Mouse (Mus musculus) liver, embryonic 12.5 days (tissue): ENCODE data around the gene Faf1. TPM values are rescaled to one million over a fixed set of nuclear protein-coding genes. Genes with fewer than 3 reads are reported as not detected.

ENCODE experiments used
- ATAC-seq: fragments of 200-750 bp; cut with Nextera tagmentation; 2 replicates; pipeline ENCODE4 v1.8.0; 2017; ENCODE audit warnings: moderate number of reproducible peaks, mild to moderate bottlenecking, moderate library complexity
- H3K27ac ChIP-seq: fragments of 300-500 bp; sonication (generic); 2 replicates; pipeline ENCODE4 v1.5.1; 2016; ENCODE audit warnings: mild to moderate bottlenecking
- H3K27me3 ChIP-seq: fragments of 300-500 bp; sonication (generic); replicated peaks from 2 replicates; pipeline ENCODE4 v1.6.1; 2016; ENCODE audit warnings: mild to moderate bottlenecking, moderate library complexity
- H3K36me3 ChIP-seq: fragments of 300-500 bp; sonication (generic); 2 replicates; pipeline ENCODE4 v1.6.1; 2016; ENCODE audit warnings: mild to moderate bottlenecking, moderate library complexity
- H3K4me1 ChIP-seq: fragments of 300-500 bp; sonication (generic); 2 replicates; pipeline ENCODE4 v1.6.1; 2016
- H3K4me2 ChIP-seq: fragments of 300-500 bp; sonication (generic); 2 replicates; pipeline ENCODE4 v1.6.1; 2016; ENCODE audit warnings: mild to moderate bottlenecking, moderate library complexity
- H3K4me3 ChIP-seq: fragments of 300-500 bp; sonication (generic); 2 replicates; pipeline ENCODE4 v1.5.1; 2016; ENCODE audit warnings: mild to moderate bottlenecking, moderate library complexity
- H3K9ac ChIP-seq: fragments of 300-500 bp; sonication (generic); 2 replicates; pipeline ENCODE4 v1.6.1; 2016; ENCODE audit warnings: mild to moderate bottlenecking, moderate library complexity
- H3K9me3 ChIP-seq: fragments of 300-500 bp; sonication (generic); replicated peaks from 2 replicates; pipeline ENCODE4 v1.6.1; 2016; ENCODE audit warnings: mild to moderate bottlenecking, moderate library complexity
- WGBS: fragments of 180-500 bp; shearing (Covaris S2); methylation state at CpG from one replicate; pipeline ENCODE4 v1.1.7; 2016; ENCODE audit not compliant: insufficient replicate concordance; 5-methylcytosine and 5-hydroxymethylcytosine counted together
- polyA plus RNA-seq: library from polyadenylated mRNA; unstranded; fragments of >200 nt; fragmentation: Nextera tagmentation; extraction: Ambion mirVana; gene quantifications from 2 replicates; pipeline ENCODE4 v1.2.1, GENCODE M21; 2016

Faf1 gene
- polyA plus RNA-seq, 1 experiment from 2014 or later: 31.4 TPM

DNA sequence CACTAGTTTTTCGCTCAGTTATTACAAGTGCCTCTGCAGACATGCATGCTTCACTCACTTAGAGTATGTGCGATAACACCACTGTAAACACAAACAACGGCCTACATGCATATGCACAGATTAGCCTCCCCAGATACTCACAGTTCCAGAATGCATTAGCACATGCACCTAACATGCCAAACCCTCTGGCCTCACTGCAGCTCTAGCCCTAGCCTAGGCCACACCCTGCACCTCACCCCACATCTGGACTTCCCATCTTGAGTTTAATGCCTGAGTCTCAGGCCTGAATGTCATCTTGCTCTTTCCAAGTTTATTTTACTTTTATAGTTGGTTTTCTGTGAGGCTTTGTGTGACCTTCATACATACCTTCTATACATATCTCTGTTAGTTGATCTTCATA lies 272.9 kb downstream of the Faf1 start:
- ATAC-seq: peak; percentile 75
- Histone ChIP-seq H3K9me3 (no peaks in the 10 kb centered on the region), H3K9ac (no peak overlapping the region), H3K36me3 (0 out of 2 replicates have a peak, but pooled peaks cover 3% of the 10 kb centered on the region), H3K4me1 (peaks cover 12% of the 10 kb centered on the region), H3K27me3 (no peaks in the 10 kb centered on the region), H3K27ac (no peak overlapping the region), H3K4me3 (no peak overlapping the region), H3K4me2 (no peak overlapping the region)
- 85% methylated on average over 3 of the region's 3 CpGs for WGBS

DNA sequence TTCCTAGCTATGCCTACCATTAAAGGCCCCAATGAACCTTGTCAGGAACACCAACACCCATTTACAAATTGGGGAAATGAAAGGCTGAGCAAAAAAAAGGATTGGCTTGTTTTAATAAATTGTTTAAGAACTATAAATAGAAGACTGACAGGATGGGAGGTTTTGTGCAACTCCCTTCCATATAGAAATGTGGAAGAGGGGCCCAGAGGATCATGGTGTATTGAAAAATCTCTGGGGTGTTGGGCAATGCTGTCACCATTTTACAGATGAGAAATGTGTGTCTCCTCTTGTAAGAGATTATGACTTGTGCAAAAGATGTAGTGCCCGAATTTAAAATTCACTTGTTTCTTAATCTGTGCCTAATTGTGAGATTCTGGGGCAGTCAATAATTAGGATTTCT lies 277.1 kb downstream of the Faf1 start:
- Histone ChIP-seq H3K27me3 (no peaks in the 10 kb centered on the region), H3K9ac (no peak overlapping the region), H3K9me3 (no peaks in the 10 kb centered on the region), H3K4me2 (no peak overlapping the region), H3K4me3 (no peak overlapping the region), H3K36me3 (no peaks in the 10 kb centered on the region), H3K4me1 (peaks cover 12% of the 10 kb centered on the region), H3K27ac (no peak overlapping the region)
- WGBS: 63% methylated on average over 1 of the region's 1 CpGs
- no peak for ATAC-seq

GRCm38 (mm10) chr4:109960201-109960935 lies 284.0 kb downstream of the Faf1 start:
- WGBS: 67% methylated on average over 5 of the region's 5 CpGs
- Histone ChIP-seq H3K4me2 (no peak overlapping the region), H3K9me3 (no peaks in the 10 kb centered on the region), H3K36me3 (peaks cover 17% of the 10 kb centered on the region; the same call in 1 of the 2 replicates), H3K4me1 (peaks cover 4% of the 10 kb centered on the region), H3K4me3 (no peak overlapping the region), H3K27me3 (no peaks in the 10 kb centered on the region), H3K9ac (no peak overlapping the region), H3K27ac (no peak overlapping the region)
- no peak for ATAC-seq

DNA sequence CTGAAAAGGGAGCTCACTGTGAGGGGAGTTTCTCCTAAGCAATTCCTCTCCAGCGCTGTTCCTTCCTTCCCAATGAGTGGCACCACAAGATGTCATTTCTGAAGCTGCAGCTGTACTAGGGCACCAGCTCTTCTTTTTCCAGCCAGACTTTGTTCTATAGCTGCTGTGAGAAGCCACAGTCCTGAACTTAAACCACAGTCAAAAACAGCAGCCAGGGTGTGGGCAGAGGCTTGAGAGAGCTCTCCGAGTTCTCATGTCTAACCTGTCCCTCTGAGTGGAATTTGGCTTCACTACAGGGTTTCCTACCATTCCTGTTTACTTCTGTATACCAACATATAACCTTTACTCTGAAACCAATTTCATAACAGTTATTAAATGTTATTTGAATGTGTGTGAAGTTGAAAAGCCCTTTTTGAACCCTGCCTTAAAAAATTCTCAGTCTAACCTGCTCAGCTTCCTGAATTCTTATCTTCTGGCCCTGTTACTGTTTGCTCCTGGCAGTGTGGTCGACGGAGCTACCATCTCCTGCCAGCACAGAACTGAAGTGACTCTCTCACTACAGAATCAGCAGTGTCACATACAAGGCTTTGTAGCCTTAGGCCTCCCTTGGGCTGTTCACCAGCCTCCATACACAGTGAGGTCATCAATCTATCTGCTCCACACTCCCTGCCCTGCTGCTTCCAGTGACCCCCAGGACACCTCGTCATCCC lies 287.3 kb downstream of the Faf1 start:
- Histone ChIP-seq H3K9ac (no peak overlapping the region), H3K36me3 (peaks cover 17% of the 10 kb centered on the region; the same call in 1 of the 2 replicates), H3K27me3 (no peaks in the 10 kb centered on the region), H3K4me1 (peaks cover 8% of the 10 kb centered on the region), H3K4me3 (no peak overlapping the region), H3K27ac (no peak overlapping the region), H3K4me2 (no peak overlapping the region), H3K9me3 (no peaks in the 10 kb centered on the region)
- ATAC-seq: no peak
- 68% methylated on average over 5 of the region's 5 CpGs for WGBS

- 69% methylated on average over 5 of the region's 5 CpGs for WGBS
- Histone ChIP-seq H3K9me3 (no peaks in the 10 kb centered on the region), H3K4me1 (peaks cover 8% of the 10 kb centered on the region), H3K9ac (no peak overlapping the region), H3K27me3 (peaks cover 48% of the 10 kb centered on the region), H3K4me3 (no peak overlapping the region), H3K27ac (no peak overlapping the region), H3K4me2 (no peak overlapping the region), H3K36me3 (no peaks in the 10 kb centered on the region; the same call in 1 of the 2 replicates)
- no peak for ATAC-seq
These were observed 293.2 kb downstream of the Faf1 start for GRCm38 (mm10) chr4:109969561-109969960.

DNA sequence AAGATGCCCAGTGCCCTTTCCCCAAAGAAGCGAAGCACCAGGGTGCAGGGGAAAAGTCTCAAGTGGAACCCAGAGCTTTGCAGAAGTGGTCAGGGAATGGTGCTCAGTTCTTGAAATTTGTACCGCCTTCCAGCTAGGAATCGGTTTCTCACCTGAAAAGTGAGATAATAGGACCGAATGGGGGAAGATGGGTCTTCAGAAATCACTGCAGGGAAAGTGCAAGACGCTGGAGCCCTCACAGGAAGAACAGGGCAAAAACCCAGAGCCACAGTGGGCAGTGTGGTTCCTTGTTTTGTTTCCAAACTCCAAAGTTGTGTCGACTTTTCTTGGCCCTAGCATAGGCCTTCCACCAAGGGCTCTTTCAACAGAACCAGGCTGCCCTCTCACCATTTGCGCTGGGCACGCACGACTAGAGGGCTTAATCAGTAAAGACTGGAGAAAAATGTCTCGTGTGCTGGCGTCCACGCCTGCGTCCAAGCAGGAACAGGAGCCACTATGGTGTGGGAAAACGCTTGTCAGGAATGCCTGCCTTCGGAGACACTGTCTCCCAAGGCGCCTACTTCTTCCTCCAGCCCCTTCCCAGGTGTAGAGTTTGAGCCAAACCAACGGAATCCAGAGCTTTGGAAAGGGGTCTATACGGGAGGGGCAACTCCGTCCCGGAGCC lies 297.7 kb downstream of the Faf1 start:
- Histone ChIP-seq H3K4me2 (no peak overlapping the region), H3K4me3 (no peak overlapping the region), H3K4me1 (peaks cover 14% of the 10 kb centered on the region), H3K9me3 (no peaks in the 10 kb centered on the region), H3K27ac (no peak overlapping the region), H3K9ac (no peak overlapping the region), H3K36me3 (no peaks in the 10 kb centered on the region), H3K27me3 (peaks cover 94% of the 10 kb centered on the region)
- 4% methylated on average over 20 of the region's 20 CpGs for WGBS
- ATAC-seq: no peak

- no peak overlapping the region for H3K4me3 ChIP-seq
- no peak overlapping the region for H3K9ac ChIP-seq
- no peak for ATAC-seq
- H3K4me1 ChIP-seq: peaks cover 16% of the 10 kb centered on the region
- no peaks in the 10 kb centered on the region for H3K36me3 ChIP-seq
- H3K4me2 ChIP-seq: no peak overlapping the region
- H3K27me3 ChIP-seq: peaks cover 96% of the 10 kb centered on the region
- H3K9me3 ChIP-seq: no peaks in the 10 kb centered on the region
- no peak overlapping the region for H3K27ac ChIP-seq
- WGBS: 4% methylated on average over 33 of the region's 33 CpGs
These were observed 298.4 kb downstream of the Faf1 start for GRCm38 (mm10) chr4:109974655-109975380.

DNA sequence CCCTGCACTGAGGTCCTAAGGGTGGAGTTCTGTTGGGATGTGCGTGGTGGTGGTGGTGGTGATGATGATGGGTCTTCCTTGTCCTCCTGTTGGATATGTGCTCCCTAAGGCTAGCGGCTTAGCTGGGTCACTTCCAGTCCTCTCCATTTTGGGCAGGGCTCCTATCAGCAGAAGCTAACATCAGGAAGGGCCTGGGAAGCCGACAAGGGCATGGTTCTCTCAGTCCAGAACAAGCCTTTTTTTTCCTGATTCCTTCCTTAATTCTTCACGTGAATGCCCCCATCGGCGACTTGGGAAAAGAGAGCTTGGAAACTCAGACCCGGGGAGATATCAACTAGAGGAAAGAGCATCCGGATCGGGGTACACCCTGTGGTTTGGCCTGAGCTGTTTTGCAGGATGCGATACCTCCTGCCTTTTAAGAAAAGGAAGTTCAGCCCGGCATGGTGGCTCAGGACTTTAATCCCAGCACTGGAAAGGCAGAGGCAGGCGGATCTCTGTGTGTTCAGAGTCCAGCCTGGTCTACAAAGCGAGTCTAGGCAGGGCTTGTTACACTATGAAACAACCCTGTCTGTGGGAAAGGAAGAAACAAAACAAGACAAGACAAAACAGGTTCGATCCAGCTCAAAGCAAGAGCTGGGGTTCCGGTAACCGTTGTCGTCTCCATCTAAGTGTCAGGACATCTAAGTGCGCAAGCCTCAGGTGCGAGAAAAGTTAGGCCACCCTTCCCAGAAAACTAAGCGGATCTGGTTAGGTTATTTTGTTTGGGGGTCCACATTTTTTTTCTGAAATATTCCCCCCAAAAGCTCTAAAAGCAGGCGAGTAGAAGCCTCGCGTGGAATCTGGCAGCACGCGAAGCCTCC lies 299.2 kb downstream of the Faf1 start:
- Histone ChIP-seq H3K27me3 (peaks cover 97% of the 10 kb centered on the region), H3K4me2 (no peak overlapping the region), H3K4me1 (peaks cover 19% of the 10 kb centered on the region), H3K4me3 (no peak overlapping the region), H3K27ac (no peak overlapping the region), H3K9ac (no peak overlapping the region), H3K36me3 (no peaks in the 10 kb centered on the region), H3K9me3 (no peaks in the 10 kb centered on the region)
- 8% methylated on average over 25 of the region's 25 CpGs for WGBS
- ATAC-seq: no peak

DNA sequence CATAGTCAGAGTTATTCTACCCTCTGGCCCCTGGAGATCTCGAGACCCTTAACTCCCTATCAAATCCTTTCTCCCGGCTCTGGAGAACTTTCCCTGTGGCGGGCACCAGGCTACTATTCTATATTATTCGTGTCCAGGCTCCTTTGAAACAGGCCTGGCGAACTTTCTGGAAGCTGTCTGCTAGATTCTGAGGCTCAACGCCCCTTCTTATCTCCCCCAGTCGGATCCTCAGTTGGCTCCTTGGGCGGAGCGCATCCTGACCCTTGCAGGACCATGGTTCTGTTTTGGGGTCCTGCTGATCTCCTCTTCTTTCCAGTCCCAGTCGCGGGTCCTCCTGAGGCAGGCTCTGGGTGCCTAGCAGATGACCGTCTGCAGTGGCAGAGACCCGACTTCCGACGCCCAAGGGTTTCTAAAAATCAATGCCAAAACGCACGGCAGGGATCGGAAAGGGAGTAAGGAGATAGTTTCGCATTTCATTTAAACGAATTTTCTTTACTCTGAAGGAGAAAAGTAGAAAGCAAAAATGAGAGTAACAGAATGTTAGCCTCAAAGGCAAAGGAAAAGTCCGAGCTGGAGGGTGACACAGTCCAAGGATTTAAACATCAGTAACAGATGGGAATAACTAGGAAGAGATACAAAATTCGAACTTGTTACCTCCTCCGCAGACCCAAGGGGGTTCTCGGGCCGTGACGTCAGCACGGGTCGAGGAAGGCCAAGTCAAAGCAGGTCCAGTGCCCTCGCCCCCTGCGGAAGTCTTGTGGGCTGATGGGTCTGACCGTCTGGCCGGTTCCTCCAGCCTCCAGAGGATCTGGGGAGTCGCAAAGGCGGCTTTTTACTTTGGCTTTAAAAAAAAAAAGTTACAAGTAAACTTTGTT lies 300.1 kb downstream of the Faf1 start:
- Histone ChIP-seq H3K4me2 (no peak overlapping the region), H3K9ac (no peak overlapping the region), H3K36me3 (no peaks in the 10 kb centered on the region), H3K4me1 (peaks cover 19% of the 10 kb centered on the region), H3K9me3 (no peaks in the 10 kb centered on the region), H3K27ac (no peak overlapping the region), H3K4me3 (no peak overlapping the region), H3K27me3 (peaks cover 97% of the 10 kb centered on the region)
- 2% methylated on average over 34 of the region's 34 CpGs for WGBS
- ATAC-seq: no peak

DNA sequence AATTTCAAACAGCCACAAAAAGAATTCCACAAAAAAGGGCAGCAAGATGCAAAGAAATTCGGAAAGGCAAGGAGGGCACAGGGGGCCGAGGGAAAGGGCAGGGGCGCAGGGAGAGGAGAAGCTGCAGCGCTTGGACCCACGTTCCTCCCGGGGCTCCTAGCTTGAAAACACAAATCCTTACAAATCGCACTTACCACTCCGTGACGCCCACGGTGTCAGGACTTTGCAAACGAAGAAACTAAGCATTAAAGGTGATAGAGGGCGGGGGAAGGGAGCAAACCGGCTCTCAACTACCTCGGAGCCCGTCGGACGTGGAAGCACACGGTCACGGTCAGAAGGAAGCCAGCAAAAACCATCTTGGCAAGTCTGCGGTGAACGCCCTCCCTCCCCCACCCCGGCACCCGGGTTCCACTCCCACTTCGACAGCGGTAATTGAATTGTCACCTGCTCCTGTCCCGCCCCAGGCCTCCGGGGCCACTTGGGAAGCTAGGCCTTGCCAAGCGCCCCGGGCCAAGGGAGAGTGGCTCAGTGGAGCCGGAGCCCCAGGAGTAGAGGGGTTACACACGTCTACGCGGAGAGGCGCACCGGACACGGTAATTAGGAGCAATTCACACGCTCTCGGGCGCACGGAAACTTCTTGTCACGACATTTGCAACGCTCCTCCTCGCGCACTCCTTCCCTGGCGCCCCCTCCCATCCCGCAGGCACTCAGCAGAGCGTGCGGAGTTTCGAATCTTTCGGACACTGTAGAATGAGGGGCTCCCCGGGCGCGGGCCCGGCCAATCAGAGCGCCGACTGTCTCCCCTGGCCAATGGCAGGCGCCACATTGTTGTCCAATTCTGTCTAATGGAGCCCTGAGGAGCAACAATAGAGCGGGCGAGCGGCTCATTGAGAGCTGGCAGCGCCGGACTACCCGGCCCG lies 301.0 kb downstream of the Faf1 start, which contains the start of gene Dmrta2:
Gene Dmrta2 (plus strand): TSS at position 906 of the 920 bp plus-strand sequence.
- Histone ChIP-seq H3K27ac (no peak within 1 kb of the TSS), H3K9me3 (no peaks in the 10 kb centered on the region), H3K9ac (no peak within 1 kb of the TSS), H3K4me2 (peak within 1 kb of the TSS; percentile 48), H3K4me1 (peaks cover 28% of the 10 kb centered on the region), H3K27me3 (peaks cover 98% of the 10 kb centered on the region), H3K36me3 (no peaks in the 10 kb centered on the region), H3K4me3 (peak within 1 kb of the TSS; percentile 39)
- whole genome bisulfite sequencing: 2% methylated on average over 63 of the region's 64 CpGs
- 0 out of 2 replicates have a peak, but pooled peaks have one; percentile 3 for ATAC-seq
